In genomic region chrX:168639556-168640356, GRCm38 (mm10) we compare ENCODE assay signal across 8 mouse cellular contexts. TPM values are rescaled to one million over a fixed set of nuclear protein-coding genes. Genes with fewer than 3 reads are reported as not detected.
DNase-seq lines count a peak whose midpoint lies in the region; ATAC-seq and TF ChIP-seq lines count a peak whose summit lies in the region.

No protein-coding gene starts in this region.

- no peaks in the 10 kb centered on the region; the same call in 1 of the 2 replicates for H3K27me3 ChIP-seq in embryonic facial prominence, embryonic 15.5 days
- H3K27me3 ChIP-seq in heart, embryonic 10.5 days (ENCODE audit: insufficient read depth, poor library complexity, severe bottlenecking) = no peaks in the 10 kb centered on the region
- H3K27me3 ChIP-seq in kidney, embryonic 14.5 days (ENCODE audit: control insufficient read depth, insufficient read depth, low read length) = no peaks in the 10 kb centered on the region
- no peaks in the 10 kb centered on the region for H3K27me3 ChIP-seq in limb, embryonic 15.5 days
- peaks cover 4% of the 10 kb centered on the region; the same call in 1 of the 2 replicates for H3K27me3 ChIP-seq in midbrain, postnatal 0 days (ENCODE audit: insufficient read depth, low read length)

- no peak overlapping the region for H3K27ac ChIP-seq in bone marrow, adult 2 months (ENCODE audit: control insufficient read depth, insufficient read depth, low read depth, low read length, poor library complexity)
- peak overlapping the region; percentile 63 for H3K27ac ChIP-seq in embryonic facial prominence, embryonic 15.5 days (replicated peaks)
- no peak overlapping the region for H3K27ac ChIP-seq in heart, embryonic 10.5 days
- H3K27ac ChIP-seq in kidney, embryonic 14.5 days (ENCODE audit: low read depth, low read length) = no peak overlapping the region
- H3K27ac ChIP-seq in limb, embryonic 15.5 days = peak overlapping the region; percentile 76
- no peak overlapping the region for H3K27ac ChIP-seq in midbrain, postnatal 0 days (ENCODE audit: low read depth, low read length)

- no peaks in the 10 kb centered on the region for H3K36me3 ChIP-seq in embryonic facial prominence, embryonic 15.5 days
- no peaks in the 10 kb centered on the region for H3K36me3 ChIP-seq in heart, embryonic 10.5 days
- H3K36me3 ChIP-seq in kidney, embryonic 14.5 days (ENCODE audit: control insufficient read depth, insufficient read depth, low read length) = no peaks in the 10 kb centered on the region
- no peaks in the 10 kb centered on the region for H3K36me3 ChIP-seq in limb, embryonic 15.5 days
- no peaks in the 10 kb centered on the region for H3K36me3 ChIP-seq in midbrain, postnatal 0 days (ENCODE audit: insufficient read depth, low read length)

- H3K9ac ChIP-seq in embryonic facial prominence, embryonic 15.5 days = no peak overlapping the region
- H3K9ac ChIP-seq in kidney, embryonic 14.5 days (ENCODE audit: low read depth, low read length) = no peak overlapping the region
- H3K9ac ChIP-seq in limb, embryonic 15.5 days = no peak overlapping the region
- H3K9ac ChIP-seq in midbrain, postnatal 0 days (replicated peaks; ENCODE audit: low read length, poor library complexity, severe bottlenecking) = no peak overlapping the region

- WGBS in bone marrow, adult 2 months = 8% methylated on average over 11 of the region's 11 CpGs
- WGBS in embryonic facial prominence, embryonic 15.5 days = 21% methylated on average over 11 of the region's 11 CpGs
- 18% methylated on average over 11 of the region's 11 CpGs for WGBS in heart, embryonic 10.5 days
- 24% methylated on average over 11 of the region's 11 CpGs for WGBS in kidney, embryonic 14.5 days
- 18% methylated on average over 11 of the region's 11 CpGs for WGBS in limb, embryonic 15.5 days
- 25% methylated on average over 11 of the region's 11 CpGs for WGBS in midbrain, postnatal 0 days

- TF ChIP-seq POLR2A in bone marrow, adult 2 months (IDR thresholded peaks at IDR 0.05; ENCODE audit: borderline replicate concordance, control insufficient read depth, low read depth, low read length) = no peak

- H3K4me3 ChIP-seq in bone marrow, adult 2 months (replicated peaks; ENCODE audit: control insufficient read depth, low read depth, low read length) = peak overlapping the region; percentile 71
- peak overlapping the region; percentile 43 for H3K4me3 ChIP-seq in embryonic facial prominence, embryonic 15.5 days (replicated peaks)
- peak overlapping the region; percentile 53 for H3K4me3 ChIP-seq in heart, embryonic 10.5 days
- H3K4me3 ChIP-seq in kidney, embryonic 14.5 days (ENCODE audit: low read length) = peak overlapping the region; percentile 30
- H3K4me3 ChIP-seq in limb, embryonic 15.5 days = peak overlapping the region; percentile 42
- H3K4me3 ChIP-seq in midbrain, postnatal 0 days (ENCODE audit: low read depth, low read length) = peak overlapping the region; percentile 24

- no peaks in the 10 kb centered on the region for H3K9me3 ChIP-seq in embryonic facial prominence, embryonic 15.5 days (replicated peaks)
- no peaks in the 10 kb centered on the region for H3K9me3 ChIP-seq in heart, embryonic 10.5 days
- no peaks in the 10 kb centered on the region for H3K9me3 ChIP-seq in kidney, embryonic 14.5 days (ENCODE audit: control insufficient read depth, low read length)
- H3K9me3 ChIP-seq in limb, embryonic 15.5 days = no peaks in the 10 kb centered on the region
- H3K9me3 ChIP-seq in midbrain, postnatal 0 days (ENCODE audit: low read length) = no peaks in the 10 kb centered on the region

- no peak for ATAC-seq in embryonic facial prominence, embryonic 15.5 days (ENCODE audit: insufficient number of reproducible peaks, low FRiP score, low TSS enrichment, low read depth)
- peak; percentile 66; the same call in 1 of the 2 replicates for ATAC-seq in kidney, embryonic 14.5 days (ENCODE audit: low FRiP score, low TSS enrichment)
- ATAC-seq in limb, embryonic 15.5 days (ENCODE audit: insufficient number of reproducible peaks, low FRiP score, low TSS enrichment, low read depth) = no peak; the same call in 1 of the 2 replicates
- no peak for ATAC-seq in midbrain, postnatal 0 days (ENCODE audit: low FRiP score)

- peak; percentile 54; the same call in 1 of the 2 replicates for TF ChIP-seq CTCF in bone marrow, adult 2 months (IDR thresholded peaks at IDR 0.05; ENCODE audit: control insufficient read depth, insufficient read depth, low read length)
- peak; percentile 63 for TF ChIP-seq CTCF in midbrain, postnatal 0 days (IDR thresholded peaks at IDR 0.05)

- H3K4me2 ChIP-seq in embryonic facial prominence, embryonic 15.5 days (replicated peaks) = peak overlapping the region; percentile 40
- peak overlapping the region; percentile 25 for H3K4me2 ChIP-seq in kidney, embryonic 14.5 days (replicated peaks; ENCODE audit: low read depth, low read length)
- peak overlapping the region; percentile 37 for H3K4me2 ChIP-seq in limb, embryonic 15.5 days
- H3K4me2 ChIP-seq in midbrain, postnatal 0 days (ENCODE audit: low read depth, low read length, poor library complexity, severe bottlenecking) = peak overlapping the region; percentile 42

- no peaks in the 10 kb centered on the region for H3K4me1 ChIP-seq in bone marrow, adult 2 months (ENCODE audit: control insufficient read depth, insufficient read depth, low read length)
- no peaks in the 10 kb centered on the region for H3K4me1 ChIP-seq in embryonic facial prominence, embryonic 15.5 days
- no peaks in the 10 kb centered on the region for H3K4me1 ChIP-seq in heart, embryonic 10.5 days
- no peaks in the 10 kb centered on the region for H3K4me1 ChIP-seq in kidney, embryonic 14.5 days (ENCODE audit: control insufficient read depth, insufficient read depth, low read length)
- no peaks in the 10 kb centered on the region for H3K4me1 ChIP-seq in limb, embryonic 15.5 days
- H3K4me1 ChIP-seq in midbrain, postnatal 0 days (ENCODE audit: insufficient read depth, low read length) = no peaks in the 10 kb centered on the region

- DNase-seq in 416B (ENCODE audit: low read depth) = peak; percentile 71
- peak; percentile 78 for DNase-seq in heart, embryonic 10.5 days (ENCODE audit: low spot score)
- DNase-seq in midbrain, postnatal 0 days (ENCODE audit: low spot score) = peak; percentile 54
- peak; percentile 20 to 73 for DNase-seq in spleen, postnatal 10 days (ENCODE audit: low spot score in 2 of 2)

RNA-seq across cellular contexts. Expression of gene Msl3, which starts 33.9 kb away (rescaled TPM):
- polyA plus RNA-seq in bone marrow, adult 2 months (2011; ENCODE audit: insufficient read depth, insufficient read length, low replicate concordance, missing spikeins) = 26.9 and 29.2 TPM in 2 replicates
- polyA plus RNA-seq in embryonic facial prominence, embryonic 15.5 days (2015; fragmentation: Nextera tagmentation; extraction: Ambion mirVana) = 37.8 and 41.9 TPM in 2 replicates
- 31.3 and 32.4 TPM in 2 replicates for polyA plus RNA-seq in heart, embryonic 10.5 days (2016; fragmentation: Nextera tagmentation; extraction: Ambion mirVana)
- polyA plus RNA-seq in kidney, embryonic 14.5 days (2014; fragmentation: Nextera tagmentation; extraction: Ambion mirVana) = 32.6 and 41.6 TPM in 2 replicates
- polyA plus RNA-seq in limb, embryonic 15.5 days (2015; fragmentation: Nextera tagmentation; extraction: Ambion mirVana) = 40.6 and 41.7 TPM in 2 replicates
- total RNA-seq in midbrain, postnatal 0 days (2014; rRNA removed) = 19.3 and 20.3 TPM in 2 replicates
- 11.8 and 13.0 TPM in 2 replicates for polyA plus RNA-seq in midbrain, postnatal 0 days (2015; fragmentation: Nextera tagmentation; extraction: Ambion mirVana)

Comparison
In these comparisons a context has a peak if more than half of its experiments do, and no peak if none do; other contexts are left out.
1. H3K27ac ChIP-seq: peak in embryonic facial prominence, embryonic 15.5 days (single experiment) and limb, embryonic 15.5 days (single experiment); none in bone marrow, adult 2 months (single experiment), heart, embryonic 10.5 days (single experiment), kidney, embryonic 14.5 days (single experiment) and midbrain, postnatal 0 days (single experiment).
2. Peak in every context shown above with its lines, with median percentiles within 50 percentile points of each other: DNase-seq, H3K4me3 ChIP-seq and H3K4me2 ChIP-seq.